Mouse (Mus musculus) forebrain, embryonic 12.5 days (tissue): ENCODE results near the gene Duxf3. TPM values are rescaled to one million over a fixed set of nuclear protein-coding genes. Genes with fewer than 3 reads are reported as not detected.
"Not testable (repeated sequence)": the region's sequence is repeated elsewhere in the genome, so short reads cannot be mapped to it uniquely, and the experiment has no call there.

Source experiments
- ATAC-seq: fragments of 200-750 bp; cut with Nextera tagmentation; 2 replicates; pipeline ENCODE4 v1.8.0; 2017; ENCODE audit warnings: moderate TSS enrichment; ENCODE audit not compliant: low FRiP score
- H3K27ac ChIP-seq: fragments of 300-500 bp; sonication (generic); 2 replicates; pipeline ENCODE4 v1.5.1; 2016; ENCODE audit warnings: mild to moderate bottlenecking
- H3K27me3 ChIP-seq: fragments of 300-500 bp; sonication (generic); 2 replicates; pipeline ENCODE4 v1.6.1; 2016; ENCODE audit warnings: mild to moderate bottlenecking
- H3K36me3 ChIP-seq: fragments of 300-500 bp; sonication (generic); replicated peaks from 2 replicates; pipeline ENCODE4 v1.6.1; 2016; ENCODE audit warnings: mild to moderate bottlenecking
- H3K4me1 ChIP-seq: fragments of 300-500 bp; sonication (generic); 2 replicates; pipeline ENCODE4 v1.6.1; 2016
- H3K4me2 ChIP-seq: fragments of 300-500 bp; sonication (generic); 2 replicates; pipeline ENCODE4 v1.6.1; 2016; ENCODE audit warnings: mild to moderate bottlenecking, moderate library complexity
- H3K4me3 ChIP-seq: fragments of 300-500 bp; sonication (generic); replicated peaks from 2 replicates; pipeline ENCODE4 v1.5.1; 2016; ENCODE audit warnings: mild to moderate bottlenecking
- H3K9ac ChIP-seq: fragments of 300-500 bp; sonication (generic); 2 replicates; pipeline ENCODE4 v1.6.1; 2016; ENCODE audit warnings: mild to moderate bottlenecking
- H3K9me3 ChIP-seq: fragments of 300-500 bp; sonication (generic); 2 replicates; pipeline ENCODE4 v1.6.1; 2016
- WGBS: fragments of 180-500 bp; shearing (Covaris S2); methylation state at CpG from one replicate; pipeline ENCODE4 v1.1.7; 2016; 5-methylcytosine and 5-hydroxymethylcytosine counted together
- polyA plus RNA-seq: library from polyadenylated mRNA; unstranded; fragments of >200 nt; fragmentation: Nextera tagmentation; extraction: Ambion mirVana; gene quantifications from 2 replicates; pipeline ENCODE4 v1.2.1, GENCODE M21; 2016

Gene Duxf3
- polyA plus RNA-seq: not detected in 2 replicates

DNA sequence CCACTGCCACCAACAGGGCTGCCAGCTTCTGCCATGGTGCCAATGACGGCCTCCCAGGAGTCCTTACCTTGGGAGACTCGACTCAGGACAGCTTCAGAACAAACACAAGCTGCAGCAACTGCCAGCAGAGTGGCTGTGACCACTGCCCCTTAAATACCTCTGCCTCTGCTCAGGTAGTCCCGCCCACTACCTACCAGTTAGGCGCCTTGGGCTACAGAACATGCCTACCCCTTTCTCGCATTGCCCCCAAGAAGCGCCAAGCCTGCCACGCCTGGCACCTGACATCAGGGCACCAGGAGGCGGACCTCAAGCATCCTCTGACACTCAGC is at the start of gene Duxf3:
Duxf3 (minus strand) TSS at position 35 of the 329 bp plus-strand sequence.
- ATAC-seq: peak; percentile 53
- H3K9ac ChIP-seq, H3K27ac ChIP-seq, H3K27me3 ChIP-seq, H3K36me3 ChIP-seq, H3K4me2 ChIP-seq, H3K4me3 ChIP-seq, H3K4me1 ChIP-seq: not testable (repeated sequence)
- peaks cover 17% of the 10 kb centered on the region for H3K9me3 ChIP-seq
- 82% methylated on average over 5 of the region's 8 CpGs for WGBS

- H3K27ac ChIP-seq: no peak overlapping the region
- no peaks in the 10 kb centered on the region for H3K9me3 ChIP-seq
- no peak for ATAC-seq
- no peaks in the 10 kb centered on the region for H3K4me1 ChIP-seq
- 93% methylated on average over 7 of the region's 7 CpGs for WGBS
- H3K27me3 ChIP-seq: no peaks in the 10 kb centered on the region
- H3K36me3 ChIP-seq: peaks cover 63% of the 10 kb centered on the region
- no peak overlapping the region for H3K4me2 ChIP-seq
- H3K4me3 ChIP-seq: no peak overlapping the region
- H3K9ac ChIP-seq: no peak overlapping the region
Observed at GRCm38 (mm10) chr10:58282238-58282637, 49.8 kb upstream of the Duxf3 start.

GRCm38 (mm10) chr10:58258466-58258865 is 26.0 kb upstream of the Duxf3 start:
- Histone ChIP-seq H3K9ac (no peak overlapping the region), H3K36me3 (peaks cover 30% of the 10 kb centered on the region), H3K4me1 (peaks cover 15% of the 10 kb centered on the region), H3K9me3 (no peaks in the 10 kb centered on the region), H3K4me3 (no peak overlapping the region), H3K27me3 (no peaks in the 10 kb centered on the region), H3K4me2 (no peak overlapping the region), H3K27ac (no peak overlapping the region)
- 83% methylated on average over 5 of the region's 5 CpGs for WGBS
- ATAC-seq: no peak

DNA sequence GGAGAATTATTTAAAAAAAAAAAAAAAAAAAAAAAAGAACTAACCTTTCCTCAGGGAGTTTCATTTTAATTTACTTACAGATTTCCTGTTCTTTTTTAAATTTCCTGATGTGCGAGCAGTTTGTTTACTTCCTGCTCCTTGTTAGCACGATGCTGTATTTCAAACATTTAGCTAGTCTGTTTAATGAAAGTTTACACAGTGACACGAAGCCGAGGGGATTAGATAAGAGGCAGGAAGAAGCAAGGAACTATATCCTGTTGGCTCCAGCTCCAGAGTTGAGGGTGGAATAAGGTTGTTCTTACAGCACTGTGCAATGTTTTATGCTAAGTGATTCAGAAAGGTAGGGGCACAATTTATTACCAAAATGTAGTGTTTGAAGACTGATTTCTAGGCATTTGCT is 23.5 kb upstream of the Duxf3 start:
- peaks cover 17% of the 10 kb centered on the region for H3K36me3 ChIP-seq
- no peak for ATAC-seq
- H3K27me3 ChIP-seq: no peaks in the 10 kb centered on the region
- H3K9me3 ChIP-seq: no peaks in the 10 kb centered on the region
- H3K4me3 ChIP-seq: peak overlapping the region; percentile 74
- peaks cover 15% of the 10 kb centered on the region for H3K4me1 ChIP-seq
- WGBS: 9% methylated on average over 4 of the region's 4 CpGs
- H3K9ac ChIP-seq: peak overlapping the region; percentile 75; the same call in 1 of the 2 replicates
- H3K27ac ChIP-seq: no peak overlapping the region
- peak overlapping the region; percentile 57 for H3K4me2 ChIP-seq

GRCm38 (mm10) chr10:58255213-58255892 is 22.9 kb upstream of the Duxf3 start, which contains the start of gene Gcc2:
Gcc2 (plus strand) TSS chr10:58255497.
- no peaks in the 10 kb centered on the region for H3K9me3 ChIP-seq
- H3K27ac ChIP-seq: peak within 1 kb of the TSS; percentile 75
- peak within 1 kb of the TSS; percentile 57 for H3K4me2 ChIP-seq
- H3K36me3 ChIP-seq: peaks cover 17% of the 10 kb centered on the region
- H3K9ac ChIP-seq: peak within 1 kb of the TSS; percentile 75
- H3K27me3 ChIP-seq: no peaks in the 10 kb centered on the region
- peak within 1 kb of the TSS; percentile 74 for H3K4me3 ChIP-seq
- peaks cover 15% of the 10 kb centered on the region for H3K4me1 ChIP-seq
- peak; percentile 97 for ATAC-seq
- WGBS: under 1% methylated on average over 44 of the region's 58 CpGs

- H3K4me1 ChIP-seq: peaks cover 15% of the 10 kb centered on the region
- H3K4me2 ChIP-seq: peak overlapping the region; percentile 57
- peak; percentile 24; the same call in 1 of the 2 replicates for ATAC-seq
- peak overlapping the region; percentile 75; the same call in 1 of the 2 replicates for H3K9ac ChIP-seq
- H3K4me3 ChIP-seq: peak overlapping the region; percentile 74
- H3K36me3 ChIP-seq: peaks cover 12% of the 10 kb centered on the region
- H3K27me3 ChIP-seq: no peaks in the 10 kb centered on the region
- WGBS: 40% methylated on average over 6 of the region's 6 CpGs
- no peak overlapping the region for H3K27ac ChIP-seq
- no peaks in the 10 kb centered on the region for H3K9me3 ChIP-seq
Observed at GRCm38 (mm10) chr10:58254635-58255175, 22.2 kb upstream of the Duxf3 start.

DNA sequence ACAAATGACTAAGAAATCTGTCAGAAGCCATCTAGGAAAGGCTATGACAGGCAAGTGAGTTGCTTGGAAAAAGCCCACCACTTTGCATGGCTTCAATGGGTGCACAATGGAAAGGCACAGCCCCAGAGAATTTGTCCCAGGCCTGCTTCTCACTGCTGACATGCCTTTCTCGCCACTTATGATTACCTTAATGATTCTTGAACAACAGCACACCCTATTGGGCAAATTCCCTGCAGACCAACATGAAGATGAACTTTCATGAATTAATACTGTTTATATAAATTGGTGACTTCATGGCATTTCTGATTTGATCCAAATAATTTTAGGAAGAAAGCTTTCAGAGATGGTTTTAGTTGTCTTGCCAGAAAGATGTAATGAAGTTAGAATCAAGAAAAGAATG is 17.1 kb upstream of the Duxf3 start:
- no peaks in the 10 kb centered on the region for H3K36me3 ChIP-seq
- no peaks in the 10 kb centered on the region for H3K27me3 ChIP-seq
- H3K4me2 ChIP-seq: no peak overlapping the region
- 22% methylated on average over 1 of the region's 1 CpGs for WGBS
- H3K9me3 ChIP-seq: no peaks in the 10 kb centered on the region
- H3K4me3 ChIP-seq: no peak overlapping the region
- H3K4me1 ChIP-seq: peaks cover under 1% of the 10 kb centered on the region
- ATAC-seq: no peak
- H3K9ac ChIP-seq: no peak overlapping the region
- no peak overlapping the region for H3K27ac ChIP-seq

GRCm38 (mm10) chr10:58238984-58239740 is 6.7 kb upstream of the Duxf3 start:
- not testable (repeated sequence) for H3K4me1 ChIP-seq, H3K36me3 ChIP-seq, H3K27me3 ChIP-seq, H3K4me3 ChIP-seq, H3K27ac ChIP-seq, H3K9ac ChIP-seq, H3K4me2 ChIP-seq, H3K9me3 ChIP-seq
- 82% methylated on average over 8 of the region's 8 CpGs for WGBS
- peak; percentile 91 for ATAC-seq

- H3K27me3 ChIP-seq: no peaks in the 10 kb centered on the region
- H3K9me3 ChIP-seq: peaks cover 17% of the 10 kb centered on the region
- no peaks in the 10 kb centered on the region for H3K36me3 ChIP-seq
- no peak within 1 kb of the TSS for H3K4me2 ChIP-seq
- no peaks in the 10 kb centered on the region for H3K4me1 ChIP-seq
- no peak for ATAC-seq
- WGBS: 90% methylated on average over 10 of the region's 10 CpGs
- no peak within 1 kb of the TSS for H3K9ac ChIP-seq
- H3K27ac ChIP-seq: no peak within 1 kb of the TSS
- no peak within 1 kb of the TSS for H3K4me3 ChIP-seq
Observed at GRCm38 (mm10) chr10:58236613-58237012, 4.1 kb upstream of the Duxf3 start, which contains the start of gene Gm4981. Gm4981 (minus strand) TSS chr10:58236701.

GRCm38 (mm10) chr10:58234985-58235384 is 2.5 kb upstream of the Duxf3 start:
- 89% methylated on average over 4 of the region's 4 CpGs for WGBS
- H3K9me3 ChIP-seq: peaks cover 21% of the 10 kb centered on the region
- H3K4me3 ChIP-seq, ATAC-seq, H3K36me3 ChIP-seq, H3K9ac ChIP-seq, H3K4me1 ChIP-seq, H3K27me3 ChIP-seq, H3K4me2 ChIP-seq, H3K27ac ChIP-seq: not testable (repeated sequence)

DNA sequence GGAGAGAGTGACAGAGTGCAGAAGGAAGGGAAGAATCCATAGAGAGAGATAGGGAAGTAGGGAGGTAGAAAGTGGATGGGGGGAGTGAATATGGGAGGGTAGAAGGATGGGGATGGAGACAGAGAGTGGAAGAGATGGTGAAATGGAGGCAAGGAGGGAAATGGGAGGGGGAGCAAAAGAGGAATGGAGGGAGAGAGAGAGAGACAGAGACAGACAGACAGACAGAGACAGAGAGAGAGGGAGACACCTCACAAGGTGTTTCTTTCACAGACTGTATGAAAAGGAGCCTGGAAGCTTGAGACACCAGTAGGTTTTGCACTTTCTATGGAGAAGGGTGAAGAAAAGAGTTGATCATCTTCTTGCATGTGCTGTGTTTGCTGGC is 1.3 kb upstream of the Duxf3 start:
- not testable (repeated sequence) for H3K4me3 ChIP-seq, H3K4me1 ChIP-seq, H3K27ac ChIP-seq, H3K36me3 ChIP-seq, H3K27me3 ChIP-seq, H3K9ac ChIP-seq, H3K4me2 ChIP-seq
- peak; percentile 1 for ATAC-seq
- peaks cover 18% of the 10 kb centered on the region for H3K9me3 ChIP-seq

GRCm38 (mm10) chr10:58233054-58233739 is 722 bp upstream of the Duxf3 start:
- peaks cover 18% of the 10 kb centered on the region for H3K9me3 ChIP-seq
- H3K4me2 ChIP-seq, H3K4me1 ChIP-seq, H3K4me3 ChIP-seq, H3K27me3 ChIP-seq, H3K9ac ChIP-seq, H3K27ac ChIP-seq, H3K36me3 ChIP-seq: not testable (repeated sequence)
- peak; percentile 51 for ATAC-seq
- 76% methylated on average over 10 of the region's 10 CpGs for WGBS
